Mouse (Mus musculus) liver, postnatal 0 days (tissue): ENCODE measurements around the gene Itgax. TPM values are rescaled to one million over a fixed set of nuclear protein-coding genes. Genes with fewer than 3 reads are reported as not detected.
A peak's percentile ranks its signal among the peaks of the same experiment; 100 is the strongest.

Source experiments
- ATAC-seq: fragments of 200-750 bp; cut with Nextera tagmentation; 2 replicates; pipeline ENCODE4 v1.8.0; 2017; ENCODE audit warnings: mild to moderate bottlenecking, moderate library complexity
- DNase-seq: peaks from one replicate; pipeline ENCODE4 v3.0.0-alpha.2; 2016
- H3K27ac ChIP-seq: fragments of 300-500 bp; sonication (generic); 2 replicates; pipeline ENCODE4 v1.5.1; 2014; ENCODE audit warnings: antibody characterized with exemption, moderate library complexity, mild to moderate bottlenecking, low read depth
- H3K27me3 ChIP-seq: fragments of 300-500 bp; sonication (generic); 2 replicates; pipeline ENCODE4 v1.6.1; 2014; ENCODE audit warnings: low read length, control low read depth, mixed read lengths; ENCODE audit not compliant: insufficient read depth
- H3K36me3 ChIP-seq: fragments of 300-500 bp; sonication (generic); replicated peaks from 2 replicates; pipeline ENCODE4 v1.6.1; 2014; ENCODE audit warnings: mild to moderate bottlenecking, control low read depth, low read length, moderate library complexity, mixed read lengths; ENCODE audit not compliant: insufficient read depth
- H3K4me1 ChIP-seq: fragments of 300-500 bp; sonication (generic); 2 replicates; pipeline ENCODE4 v1.6.1; 2014; ENCODE audit warnings: antibody characterized with exemption, mild to moderate bottlenecking, control low read depth; ENCODE audit not compliant: insufficient read depth
- H3K4me2 ChIP-seq: fragments of 300-500 bp; sonication (generic); 2 replicates; pipeline ENCODE4 v1.6.1; 2014; ENCODE audit warnings: low read depth, mild to moderate bottlenecking, low read length, moderate library complexity, mixed read lengths
- H3K4me3 ChIP-seq: fragments of 300-500 bp; sonication (generic); 2 replicates; pipeline ENCODE4 v1.5.1; 2014; ENCODE audit warnings: low read depth, low read length
- H3K9ac ChIP-seq: fragments of 300-500 bp; sonication (generic); replicated peaks from 2 replicates; pipeline ENCODE4 v1.6.1; 2014; ENCODE audit warnings: mild to moderate bottlenecking, moderate library complexity
- H3K9me3 ChIP-seq: fragments of 300-500 bp; sonication (generic); 2 replicates; pipeline ENCODE4 v1.6.1; 2016; ENCODE audit warnings: mild to moderate bottlenecking, control low read depth, low read length, mixed read lengths
- CTCF ChIP-seq: sonication (generic); IDR thresholded peaks from 2 replicates; pipeline ENCODE4 v1.5.1; 2016; ENCODE audit warnings: antibody characterized with exemption, low read depth
- EP300 ChIP-seq: IDR thresholded peaks from 2 replicates; pipeline ENCODE4 v1.6.1; 2016; ENCODE audit warnings: antibody characterized with exemption, low read depth, mild to moderate bottlenecking
- WGBS: fragments of 180-500 bp; shearing (Covaris S2); extraction: QIAGEN DNeasy Blood & Tissue Kit; methylation state at CpG from one replicate; pipeline ENCODE4 v1.1.7; 2014; ENCODE audit not compliant: insufficient replicate concordance; 5-methylcytosine and 5-hydroxymethylcytosine counted together
- polyA plus RNA-seq: library from polyadenylated mRNA; unstranded; fragments of >200 nt; fragmentation: Nextera tagmentation; extraction: Ambion mirVana; gene quantifications from 2 replicates; pipeline ENCODE4 v1.2.1, GENCODE M21; 2015

Itgax gene
- polyA plus RNA-seq, 1 experiment from 2014 or later = 0.34 TPM

GRCm38 (mm10) chr7:128107462-128107861 lies 21.9 kb upstream of the Itgax start:
- WGBS = 73% methylated on average over 7 of the region's 7 CpGs
- no peak overlapping the region for H3K27ac ChIP-seq
- H3K9me3 ChIP-seq = no peaks in the 10 kb centered on the region
- no peak overlapping the region for H3K9ac ChIP-seq
- H3K4me3 ChIP-seq = no peak overlapping the region
- no peak for DNase-seq
- H3K36me3 ChIP-seq = no peaks in the 10 kb centered on the region
- no peaks in the 10 kb centered on the region for H3K4me1 ChIP-seq
- no peak for TF ChIP-seq EP300
- no peak for TF ChIP-seq CTCF
- ATAC-seq = no peak
- H3K4me2 ChIP-seq = no peak overlapping the region
- H3K27me3 ChIP-seq = no peaks in the 10 kb centered on the region

GRCm38 (mm10) chr7:128110314-128110713 lies 19.0 kb upstream of the Itgax start:
- Histone ChIP-seq H3K36me3 (no peaks in the 10 kb centered on the region), H3K4me2 (no peak overlapping the region), H3K9ac (no peak overlapping the region), H3K9me3 (no peaks in the 10 kb centered on the region), H3K4me1 (no peaks in the 10 kb centered on the region), H3K27me3 (no peaks in the 10 kb centered on the region), H3K4me3 (no peak overlapping the region), H3K27ac (no peak overlapping the region)
- DNase-seq (no peak), ATAC-seq (no peak)
- TF ChIP-seq EP300 (no peak), CTCF (no peak)
- 44% methylated on average over 2 of the region's 2 CpGs for WGBS

- DNase-seq (peak; percentile 4), ATAC-seq (no peak)
- Histone ChIP-seq H3K4me2 (no peak overlapping the region), H3K9ac (no peak overlapping the region), H3K4me1 (no peaks in the 10 kb centered on the region), H3K27ac (no peak overlapping the region), H3K9me3 (no peaks in the 10 kb centered on the region), H3K4me3 (no peak overlapping the region), H3K27me3 (no peaks in the 10 kb centered on the region), H3K36me3 (no peaks in the 10 kb centered on the region)
- 87% methylated on average over 11 of the region's 11 CpGs for WGBS
- TF ChIP-seq CTCF (no peak), EP300 (no peak)
Measured at GRCm38 (mm10) chr7:128112131-128112530, 17.2 kb upstream of the Itgax start.

- no peaks in the 10 kb centered on the region for H3K36me3 ChIP-seq
- H3K9me3 ChIP-seq = no peaks in the 10 kb centered on the region
- H3K4me3 ChIP-seq = no peak overlapping the region
- no peaks in the 10 kb centered on the region for H3K4me1 ChIP-seq
- no peak for ATAC-seq
- 81% methylated on average over 11 of the region's 11 CpGs for WGBS
- TF ChIP-seq CTCF = no peak
- no peak for TF ChIP-seq EP300
- DNase-seq = no peak
- no peak overlapping the region for H3K27ac ChIP-seq
- no peak overlapping the region for H3K4me2 ChIP-seq
- no peak overlapping the region for H3K9ac ChIP-seq
- H3K27me3 ChIP-seq = no peaks in the 10 kb centered on the region
Measured at GRCm38 (mm10) chr7:128114371-128115105, 14.8 kb upstream of the Itgax start.

GRCm38 (mm10) chr7:128115211-128115958 lies 14.0 kb upstream of the Itgax start:
- H3K4me2 ChIP-seq = no peak overlapping the region
- H3K36me3 ChIP-seq = no peaks in the 10 kb centered on the region
- no peak for DNase-seq
- ATAC-seq = no peak
- no peak for TF ChIP-seq CTCF
- no peak for TF ChIP-seq EP300
- no peaks in the 10 kb centered on the region for H3K27me3 ChIP-seq
- H3K4me3 ChIP-seq = no peak overlapping the region
- H3K9ac ChIP-seq = no peak overlapping the region
- no peak overlapping the region for H3K27ac ChIP-seq
- WGBS = 45% methylated on average over 5 of the region's 5 CpGs
- H3K4me1 ChIP-seq = no peaks in the 10 kb centered on the region
- H3K9me3 ChIP-seq = no peaks in the 10 kb centered on the region

- no peaks in the 10 kb centered on the region for H3K27me3 ChIP-seq
- H3K4me3 ChIP-seq = no peak overlapping the region
- DNase-seq (peak; percentile 5), ATAC-seq (no peak)
- TF ChIP-seq CTCF (no peak), EP300 (no peak)
- no peaks in the 10 kb centered on the region for H3K36me3 ChIP-seq
- no peaks in the 10 kb centered on the region for H3K9me3 ChIP-seq
- H3K4me2 ChIP-seq = no peak overlapping the region
- no peak overlapping the region for H3K27ac ChIP-seq
- no peak overlapping the region for H3K9ac ChIP-seq
- no peaks in the 10 kb centered on the region for H3K4me1 ChIP-seq
- 89% methylated on average over 5 of the region's 5 CpGs for WGBS
Measured at GRCm38 (mm10) chr7:128116396-128116795, 13.0 kb upstream of the Itgax start.
